Mouse (Mus musculus): Measurements from ENCODE around the gene Olfr547. TPM values are rescaled to one million over a fixed set of nuclear protein-coding genes. Genes with fewer than 3 reads are reported as not detected.

Olfr547 gene
- total RNA-seq, 4 experiments from 2014 or later, result not detected

GRCm38 (mm10) chr7:102566219-102566618, 31.7 kb downstream of the Olfr547 start:
- no peak for DNase-seq (ENCODE audit: low spot score)

DNA sequence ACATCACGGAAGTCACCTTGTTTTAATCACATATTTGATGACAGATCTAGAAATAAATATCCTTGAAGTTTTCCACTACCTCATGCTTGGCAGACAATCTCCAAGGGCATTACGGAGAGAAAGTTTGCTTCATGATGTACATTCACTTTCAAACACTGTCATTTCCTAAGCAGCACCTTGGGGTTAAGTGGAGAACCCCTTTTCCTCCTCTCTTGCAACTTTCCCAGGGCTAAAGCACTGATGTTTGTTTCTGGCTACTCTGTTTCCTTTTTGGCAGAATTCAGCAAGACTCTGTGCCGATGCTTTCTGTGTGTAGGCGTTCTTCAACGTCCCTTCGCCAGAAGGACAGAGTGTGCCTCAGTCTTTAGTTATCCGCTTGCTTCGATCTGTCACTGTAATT, 36.6 kb downstream of the Olfr547 start, which contains the start of gene Olfr550:
TSS of gene Olfr550 (plus strand) at position 301 of the 400 bp plus-strand sequence.
- no peak for DNase-seq (ENCODE audit: low spot score)

GRCm38 (mm10) chr7:102573174-102573830, 38.8 kb downstream of the Olfr547 start:
- no peak for DNase-seq (ENCODE audit: low spot score)

DNA sequence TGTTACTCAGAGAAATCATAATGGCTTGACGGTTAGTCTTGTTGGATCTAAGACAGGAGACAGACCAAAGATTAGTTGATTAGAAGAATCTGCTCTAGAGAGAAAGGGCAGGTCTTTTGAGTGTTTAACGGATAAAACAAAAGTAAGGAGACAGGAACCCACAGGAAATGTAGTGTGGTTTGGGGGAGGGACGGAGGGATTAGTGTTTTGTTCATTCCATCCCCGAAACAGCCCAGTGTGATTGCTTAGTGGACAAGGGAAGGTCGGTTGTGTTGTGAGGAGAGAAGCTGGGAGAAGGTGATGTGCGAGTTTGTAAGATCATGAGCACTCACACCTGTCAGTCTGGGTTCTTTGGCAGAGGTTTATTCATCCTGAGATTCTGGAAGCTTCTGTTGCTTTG, 41.4 kb downstream of the Olfr547 start:
- DNase-seq (ENCODE audit: low spot score), result no peak

Other genes with a start within 250 kb of the Olfr547 start
- gene Rrm1, start 93.1 kb upstream of the Olfr547 start, total RNA-seq (2022), result 10 to 100 TPM in 3 of 4 experiments, 1 to 10 TPM in 1; 8.8 to 13.1 (median 10.9) TPM
- not detected for gene Olfr543, start 53.1 kb upstream of the Olfr547 start, total RNA-seq (2022)
- gene Olfr544, start 46.4 kb upstream of the Olfr547 start, total RNA-seq (2022), result not detected
- gene Olfr545, start 35.2 kb upstream of the Olfr547 start, total RNA-seq (2022), result not detected
- not detected for gene Olfr548-ps1, start 6.1 kb downstream of the Olfr547 start, total RNA-seq (2022)
- gene Olfr549, start 15.1 kb downstream of the Olfr547 start, total RNA-seq (2022), result not detected
- 1 to 10 TPM; 5.1 to 8.2 (median 6.2) TPM for gene Trim21, start 30.7 kb downstream of the Olfr547 start, total RNA-seq (2022)
- gene Olfr550, start 36.7 kb downstream of the Olfr547 start, total RNA-seq (2022), result under 1 TPM in 3 of 4 experiments, not detected in 1; 0.26 to 0.41 (median 0.27) TPM
- gene Olfr551, start 57.1 kb downstream of the Olfr547 start, total RNA-seq (2022), result not detected
- gene Olfr552, start 63.0 kb downstream of the Olfr547 start, total RNA-seq (2022), result under 1 TPM; 0.11 to 0.20 (median 0.14) TPM
- not detected for gene Olfr553, start 83.5 kb downstream of the Olfr547 start, total RNA-seq (2022)
- gene Olfr554, start 103.7 kb downstream of the Olfr547 start, total RNA-seq (2022), result not detected
- not detected for gene Olfr555, start 124.1 kb downstream of the Olfr547 start, total RNA-seq (2022)
- not detected for gene Olfr556, start 130.2 kb downstream of the Olfr547 start, total RNA-seq (2022)
- 10 to 100 TPM in 2 of 4 experiments, 1 to 10 TPM in 2; 7.1 to 12.6 (median 10.1) TPM for gene Trim68, start 152.6 kb downstream of the Olfr547 start, total RNA-seq (2022)
- not detected for gene Olfr557, start 161.2 kb downstream of the Olfr547 start, total RNA-seq (2022)
- 1 to 10 TPM; 1.7 to 2.8 (median 2.0) TPM for gene Olfr558, start 167.5 kb downstream of the Olfr547 start, total RNA-seq (2022)
- gene Olfr33, start 184.3 kb downstream of the Olfr547 start, total RNA-seq (2022), result not detected
- not detected for gene Olfr559, start 192.7 kb downstream of the Olfr547 start, total RNA-seq (2022)
- under 1 TPM in 1 of 4 experiments, not detected in 3; 0.16 TPM for gene Olfr560, start 224.6 kb downstream of the Olfr547 start, total RNA-seq (2022)
- gene Olfr78, start 224.7 kb downstream of the Olfr547 start, total RNA-seq (2022), result under 1 TPM; 0.23 to 0.41 (median 0.30) TPM
- gene Olfr561, start 236.5 kb downstream of the Olfr547 start, total RNA-seq (2022), result not detected

All from heart, adult 8-10 months (tissue).